Mouse (Mus musculus): ENCODE measurements around the gene Pnkp. TPM values are rescaled to one million over a fixed set of nuclear protein-coding genes. Genes with fewer than 3 reads are reported as not detected.
A peak's percentile ranks its signal among the peaks of the same experiment; 100 is the strongest.

The Pnkp gene
- total RNA-seq (2021) = 10 to 100 TPM; 19.6 to 19.9 TPM

GRCm38 (mm10) chr7:44857042-44857552, at the start of gene Pnkp:
Gene Pnkp, plus strand, starts transcription at chr7:44857139.
- peak; percentile 87 for DNase-seq

- peak; percentile 1 for DNase-seq
Measured at GRCm38 (mm10) chr7:44808927-44809326, 48.0 kb upstream of the Pnkp start.

- DNase-seq = peak; percentile 2
Measured at GRCm38 (mm10) chr7:44809466-44809865, 47.5 kb upstream of the Pnkp start.

GRCm38 (mm10) chr7:44810365-44810764, 46.6 kb upstream of the Pnkp start:
- peak; percentile 1 for DNase-seq

GRCm38 (mm10) chr7:44810819-44811557, 46.0 kb upstream of the Pnkp start:
- DNase-seq = peak; percentile 2

GRCm38 (mm10) chr7:44812651-44813325, 44.2 kb upstream of the Pnkp start:
- DNase-seq = peak; percentile 3

- peak; percentile 3 for DNase-seq
Measured at GRCm38 (mm10) chr7:44813985-44814384, 43.0 kb upstream of the Pnkp start.

- peak; percentile 3 for DNase-seq
Measured at GRCm38 (mm10) chr7:44814423-44814822, 42.5 kb upstream of the Pnkp start.

GRCm38 (mm10) chr7:44814952-44815553, 41.9 kb upstream of the Pnkp start:
- peak; percentile 19 for DNase-seq

GRCm38 (mm10) chr7:44815721-44816469, 41.0 kb upstream of the Pnkp start, which contains the start of the genes Nup62 and Il4i1:
Gene Nup62, plus strand, starts transcription at chr7:44816088.
Gene Il4i1, plus strand, starts transcription at chr7:44816387.
- DNase-seq = peak; percentile 100

- peak; percentile 80 for DNase-seq
Measured at GRCm38 (mm10) chr7:44816470-44817021, 40.4 kb upstream of the Pnkp start, which contains the start of gene Atf5. Gene Atf5, minus strand, starts transcription at chr7:44816658.

GRCm38 (mm10) chr7:44817441-44817840, 39.5 kb upstream of the Pnkp start:
- DNase-seq = peak; percentile 4

- DNase-seq = peak; percentile 4
Measured at GRCm38 (mm10) chr7:44818164-44818563, 38.8 kb upstream of the Pnkp start.

GRCm38 (mm10) chr7:44818751-44819235, 38.1 kb upstream of the Pnkp start:
- peak; percentile 69 for DNase-seq

GRCm38 (mm10) chr7:44819391-44819790, 37.5 kb upstream of the Pnkp start:
- DNase-seq = peak; percentile 3

- peak; percentile 7 for DNase-seq
Measured at GRCm38 (mm10) chr7:44819863-44820262, 37.1 kb upstream of the Pnkp start.

GRCm38 (mm10) chr7:44820525-44820924, 36.4 kb upstream of the Pnkp start:
- peak; percentile 2 for DNase-seq

- peak; percentile 3 for DNase-seq
Measured at GRCm38 (mm10) chr7:44821666-44822448, 35.1 kb upstream of the Pnkp start.

GRCm38 (mm10) chr7:44823409-44823808, 33.5 kb upstream of the Pnkp start:
- peak; percentile 6 for DNase-seq

- peak; percentile 87 for DNase-seq
Measured at GRCm38 (mm10) chr7:44824872-44825271, 32.1 kb upstream of the Pnkp start.

GRCm38 (mm10) chr7:44826771-44827170, 30.2 kb upstream of the Pnkp start:
- DNase-seq = no peak
